Mouse (Mus musculus): ENCODE measurements around the gene Adgrf3. TPM values are rescaled to one million over a fixed set of nuclear protein-coding genes. Genes with fewer than 3 reads are reported as not detected.

The Adgrf3 gene
- polyA plus RNA-seq, 1 experiment from 2014 or later = not detected

DNA sequence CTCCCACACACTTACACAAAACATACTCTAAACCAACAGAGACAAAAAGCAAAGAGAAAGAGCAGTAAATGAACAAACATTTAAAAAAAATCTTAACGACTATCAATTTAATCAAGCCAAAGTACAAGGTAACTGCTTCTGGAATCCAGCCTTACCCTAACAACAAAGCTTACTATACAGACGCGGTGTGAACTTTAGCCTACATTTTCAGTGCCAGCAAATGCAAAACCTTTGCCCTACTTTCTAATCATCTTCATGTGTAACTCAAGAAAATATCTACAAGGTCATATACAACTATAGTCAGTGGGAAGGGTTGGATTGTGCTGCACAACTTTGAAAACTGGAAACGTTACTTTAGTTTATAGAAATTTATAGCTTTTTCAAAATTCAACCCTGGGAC lies 53.5 kb downstream of the Adgrf3 start:
- Histone ChIP-seq H3K4me2 (peak overlapping the region; percentile 39; the same call in 1 of the 2 replicates), H3K36me3 (ENCODE audit: control insufficient read depth, insufficient read depth, low read length) (no peaks in the 10 kb centered on the region), H3K4me1 (replicated peaks; ENCODE audit: control insufficient read depth, insufficient read depth, low read length) (peaks cover 6% of the 10 kb centered on the region; the same call in 1 of the 2 replicates), H3K4me3 (ENCODE audit: low read depth, low read length) (no peak overlapping the region), H3K27me3 (replicated peaks; ENCODE audit: control insufficient read depth, insufficient read depth, low read length) (no peaks in the 10 kb centered on the region), H3K27ac (ENCODE audit: low read depth, low read length) (no peak overlapping the region), H3K9ac (ENCODE audit: low read depth, low read length) (no peak overlapping the region), H3K9me3 (ENCODE audit: control insufficient read depth, low read length) (no peaks in the 10 kb centered on the region)
- DNase-seq (ENCODE audit: low spot score) (no peak), ATAC-seq (replicated peaks; ENCODE audit: low FRiP score) (no peak)
- WGBS = 77% methylated on average over 4 of the region's 4 CpGs

DNA sequence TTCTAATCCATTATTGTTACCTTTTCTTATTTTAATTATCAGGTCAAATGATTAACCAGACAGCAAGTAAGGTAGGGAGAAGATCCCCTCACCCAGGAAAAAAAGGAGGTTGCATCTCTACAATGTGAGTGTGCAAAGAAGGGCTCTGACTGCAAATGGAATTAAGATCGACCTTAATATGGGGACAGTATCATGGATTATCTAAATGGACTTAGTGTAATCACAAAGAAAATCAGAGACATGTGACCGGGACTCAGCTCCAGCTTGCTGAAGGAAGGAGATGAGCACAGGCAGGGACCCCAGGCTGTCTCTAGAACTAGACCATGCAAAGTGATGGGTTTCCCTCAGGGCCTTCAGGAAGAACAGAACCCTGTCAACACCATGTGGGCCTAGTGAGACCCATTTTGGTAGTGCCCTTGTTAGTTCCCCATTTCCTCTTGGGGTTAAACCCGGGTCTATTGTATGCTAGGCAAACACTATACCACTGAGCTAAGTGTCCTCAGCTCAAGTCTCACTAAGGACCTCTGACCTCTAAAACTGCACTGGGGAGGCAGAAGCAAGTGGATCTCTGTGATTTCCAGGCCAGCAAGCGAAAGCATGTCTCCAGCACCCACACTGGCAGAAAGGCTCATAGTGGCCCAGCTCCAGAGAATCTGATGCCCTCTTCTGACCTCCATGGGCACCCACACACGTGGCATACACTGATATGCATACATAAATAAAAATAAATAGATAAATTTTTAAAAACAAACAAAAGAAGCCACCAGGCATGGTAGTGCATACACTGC lies 57.2 kb downstream of the Adgrf3 start:
- WGBS = 80% methylated on average over 5 of the region's 5 CpGs
- Histone ChIP-seq H3K27ac (ENCODE audit: low read depth, low read length) (no peak overlapping the region), H3K4me2 (no peak overlapping the region), H3K9me3 (ENCODE audit: control insufficient read depth, low read length) (no peaks in the 10 kb centered on the region), H3K36me3 (ENCODE audit: control insufficient read depth, insufficient read depth, low read length) (peaks cover 20% of the 10 kb centered on the region), H3K4me3 (ENCODE audit: low read depth, low read length) (no peak overlapping the region), H3K4me1 (replicated peaks; ENCODE audit: control insufficient read depth, insufficient read depth, low read length) (0 out of 2 replicates have a peak, but pooled peaks cover 2% of the 10 kb centered on the region), H3K27me3 (replicated peaks; ENCODE audit: control insufficient read depth, insufficient read depth, low read length) (no peaks in the 10 kb centered on the region), H3K9ac (ENCODE audit: low read depth, low read length) (no peak overlapping the region)
- ATAC-seq (replicated peaks; ENCODE audit: low FRiP score) (no peak), DNase-seq (ENCODE audit: low spot score) (no peak)

- Histone ChIP-seq H3K27me3 (replicated peaks; ENCODE audit: control insufficient read depth, insufficient read depth, low read length) (no peaks in the 10 kb centered on the region), H3K4me2 (no peak overlapping the region), H3K27ac (ENCODE audit: low read depth, low read length) (no peak overlapping the region), H3K9me3 (ENCODE audit: control insufficient read depth, low read length) (no peaks in the 10 kb centered on the region), H3K9ac (ENCODE audit: low read depth, low read length) (no peak overlapping the region), H3K36me3 (ENCODE audit: control insufficient read depth, insufficient read depth, low read length) (peaks cover 26% of the 10 kb centered on the region), H3K4me1 (replicated peaks; ENCODE audit: control insufficient read depth, insufficient read depth, low read length) (no peaks in the 10 kb centered on the region), H3K4me3 (ENCODE audit: low read depth, low read length) (no peak overlapping the region)
- ATAC-seq (replicated peaks; ENCODE audit: low FRiP score) (no peak), DNase-seq (ENCODE audit: low spot score) (no peak)
- 94% methylated on average over 6 of the region's 6 CpGs for WGBS
These were observed 59.0 kb downstream of the Adgrf3 start for GRCm38 (mm10) chr5:30146526-30146925.

MicroRNAs within 50 kb of the gene (microRNA counts, 519-probe panel; counts per million panel counts)
- not detected for microRNA mmu-miR-1960

Small RNA genes within 50 kb of the gene (microRNA-seq; reads per million reads assigned to microRNA genes)
- 1.8 reads per million for gene Mir1960 (ENCODE audit: borderline number of aligned reads)

Other genes with a start within 250 kb of the Adgrf3 start
- gene Il6, start 192.6 kb downstream of the Adgrf3 start, polyA plus RNA-seq (2014; fragmentation: Nextera tagmentation; extraction: Ambion mirVana) = 0.30 TPM in 1 of 2 replicates, not detected in the other
- gene Tyms, start 132.1 kb downstream of the Adgrf3 start, polyA plus RNA-seq (2014; fragmentation: Nextera tagmentation; extraction: Ambion mirVana) = 344 and 357 TPM in 2 replicates
- 0.18 and 0.35 TPM in 2 replicates for gene Garem2, start 100.6 kb downstream of the Adgrf3 start, polyA plus RNA-seq (2014; fragmentation: Nextera tagmentation; extraction: Ambion mirVana)
- gene 3110082J24Rik, start 99.6 kb downstream of the Adgrf3 start, polyA plus RNA-seq (2014; fragmentation: Nextera tagmentation; extraction: Ambion mirVana) = not detected in 2 replicates
- gene Hadha, start 50.6 kb downstream of the Adgrf3 start, polyA plus RNA-seq (2014; fragmentation: Nextera tagmentation; extraction: Ambion mirVana) = 122 and 128 TPM in 2 replicates
- 145 and 167 TPM in 2 replicates for gene Hadhb, start 50.5 kb downstream of the Adgrf3 start, polyA plus RNA-seq (2014; fragmentation: Nextera tagmentation; extraction: Ambion mirVana)
- 28.2 and 31.3 TPM in 2 replicates for gene Selenoi, start 26.9 kb upstream of the Adgrf3 start, polyA plus RNA-seq (2014; fragmentation: Nextera tagmentation; extraction: Ambion mirVana)
- gene Drc1, start 75.7 kb upstream of the Adgrf3 start, polyA plus RNA-seq (2014; fragmentation: Nextera tagmentation; extraction: Ambion mirVana) = 1.6 and 1.7 TPM in 2 replicates

All from liver, embryonic 11.5 days (tissue).